Mouse (Mus musculus): ENCODE results near the gene Rpl10a.

GRCm38 (mm10) chr17:28312232-28313211 is 15.7 kb upstream of the Rpl10a start:
- TF ChIP-seq CTCF (IDR thresholded peaks at IDR 0.05; ENCODE audit: low read depth) (peak; percentile 37), EP300 (IDR thresholded peaks at IDR 0.05; ENCODE audit: low read depth) (no peak)
